Mouse (Mus musculus) MEL (cell line): ENCODE measurements around the gene Icam5. TPM values are rescaled to one million over a fixed set of nuclear protein-coding genes. Genes with fewer than 3 reads are reported as not detected.

Source experiments
- DNase-seq: peaks from one replicate; pipeline ENCODE4 v3.0.0; 2011; ENCODE audit warnings: low read depth, low spot score
- H3K27ac ChIP-seq: 2 replicates; pipeline ENCODE4 v1.5.1; 2012; ENCODE audit warnings: low read depth, mild to moderate bottlenecking, control low read depth, low read length, moderate library complexity; ENCODE audit not compliant: control insufficient read depth
- H3K27me3 ChIP-seq, 2 experiments: fragments of 150-350 bp in 1 of 2; sonication (generic) in 1 of 2; 2 replicates each; pipeline ENCODE4 v1.6.1; 2012; ENCODE audit warnings: low read length in 2 of 2, mild to moderate bottlenecking in 2 of 2, improper control_type of control experiment in 1 of 2, moderate library complexity in 1 of 2; ENCODE audit not compliant: insufficient read depth in 2 of 2, control insufficient read depth in 1 of 2
- H3K36me3 ChIP-seq, 2 experiments: 2 replicates each; pipeline ENCODE4 v1.6.1; 2012 to 2014; ENCODE audit warnings: low read length in 2 of 2, improper control_type of control experiment in 1 of 2, inconsistent platforms in 1 of 2, mild to moderate bottlenecking in 1 of 2; ENCODE audit not compliant: insufficient read depth in 2 of 2, control insufficient read depth in 1 of 2
- H3K4me1 ChIP-seq, 2 experiments: fragments of 150-350 bp in 1 of 2; sonication (generic) in 1 of 2; 2 replicates each; pipeline ENCODE4 v1.6.1; 2012; ENCODE audit warnings: low read length in 2 of 2, improper control_type of control experiment in 1 of 2, mild to moderate bottlenecking in 1 of 2; ENCODE audit not compliant: insufficient read depth in 2 of 2, control insufficient read depth in 1 of 2
- H3K4me3 ChIP-seq, 2 experiments: fragments of 150-350 bp in 1 of 2; sonication (generic) in 1 of 2; 2 replicates each; pipeline ENCODE4 v1.5.1; 2012; ENCODE audit warnings: low read depth in 2 of 2, low read length in 2 of 2, mild to moderate bottlenecking in 2 of 2, moderate library complexity in 2 of 2, control low read depth in 1 of 2, improper control_type of control experiment in 1 of 2; ENCODE audit not compliant: control insufficient read depth in 1 of 2, insufficient read depth in 1 of 2
- H3K79me2 ChIP-seq: 2 replicates; pipeline ENCODE4 v1.6.1; 2012; ENCODE audit warnings: mild to moderate bottlenecking, low read length, moderate library complexity; ENCODE audit not compliant: control insufficient read depth, poor library complexity, insufficient read depth
- H3K9ac ChIP-seq: 2 replicates; pipeline ENCODE4 v1.6.1; 2012; ENCODE audit warnings: low read depth, mild to moderate bottlenecking, control low read depth, low read length, moderate library complexity; ENCODE audit not compliant: control insufficient read depth, poor library complexity, severe bottlenecking
- H3K9me3 ChIP-seq: fragments of 150-350 bp; sonication (generic); replicated peaks from 2 replicates; pipeline ENCODE4 v1.6.1; 2012; ENCODE audit warnings: mild to moderate bottlenecking, low read length, improper control_type of control experiment, moderate library complexity; ENCODE audit not compliant: insufficient read depth
- BHLHE40 ChIP-seq: IDR thresholded peaks from 2 replicates; pipeline ENCODE4 v1.6.1; 2012; ENCODE audit warnings: low read depth, mild to moderate bottlenecking, inconsistent platforms, low read length, improper control_type of control experiment, borderline replicate concordance
- CHD2 ChIP-seq: IDR thresholded peaks from 2 replicates; pipeline ENCODE4 v1.6.1; 2011; ENCODE audit warnings: low read length, improper control_type of control experiment
- GATA1 ChIP-seq: IDR thresholded peaks from 2 replicates; pipeline ENCODE4 v1.6.1; 2011; ENCODE audit warnings: low read depth, low read length, improper control_type of control experiment
- JUND ChIP-seq: IDR thresholded peaks from 2 replicates; pipeline ENCODE4 v1.6.1; 2011; ENCODE audit warnings: low read depth, mild to moderate bottlenecking, improper control_type of control experiment, low read length
- MAFK ChIP-seq: IDR thresholded peaks from 2 replicates; pipeline ENCODE4 v1.6.1; 2011; ENCODE audit warnings: low read depth, mild to moderate bottlenecking, low read length, improper control_type of control experiment, borderline replicate concordance
- MAX ChIP-seq: IDR thresholded peaks from 2 replicates; pipeline ENCODE4 v1.6.1; 2011; ENCODE audit warnings: low read length, improper control_type of control experiment
- MAZ ChIP-seq: IDR thresholded peaks from 2 replicates; pipeline ENCODE4 v1.6.1; 2012; ENCODE audit warnings: low read depth, mild to moderate bottlenecking, inconsistent platforms, low read length, improper control_type of control experiment
- MEF2A ChIP-seq: IDR thresholded peaks from 2 replicates; pipeline ENCODE4 v1.6.1; 2014; ENCODE audit warnings: low read depth, mild to moderate bottlenecking, inconsistent platforms, low read length, improper control_type of control experiment; ENCODE audit not compliant: poor library complexity, insufficient replicate concordance, severe bottlenecking; ENCODE audit errors: extremely low read depth
- MYC ChIP-seq: IDR thresholded peaks from 2 replicates; pipeline ENCODE4 v1.6.1; 2011; ENCODE audit warnings: low read depth, mild to moderate bottlenecking, low read length, improper control_type of control experiment, moderate library complexity
- NRF1 ChIP-seq: IDR thresholded peaks from 2 replicates; pipeline ENCODE4 v1.6.1; 2014; ENCODE audit warnings: low read depth, mild to moderate bottlenecking, inconsistent platforms, low read length, improper control_type of control experiment, moderate library complexity; ENCODE audit not compliant: poor library complexity, insufficient read depth, severe bottlenecking
- POLR2A ChIP-seq, 2 experiments: IDR thresholded peaks; 2 replicates each; pipeline ENCODE4 v1.6.1; 2011 to 2012; ENCODE audit warnings: low read length in 2 of 2, mild to moderate bottlenecking in 2 of 2, control low read depth in 1 of 2, improper control_type of control experiment in 1 of 2, low read depth in 1 of 2, moderate library complexity in 1 of 2; ENCODE audit not compliant: control insufficient read depth in 1 of 2, insufficient read depth in 1 of 2, poor library complexity in 1 of 2
- POLR2AphosphoS2 ChIP-seq: IDR thresholded peaks from 2 replicates; pipeline ENCODE4 v1.6.1; 2011; ENCODE audit warnings: low read length, improper control_type of control experiment
- POLR2AphosphoS5 ChIP-seq: IDR thresholded peaks from 2 replicates; pipeline ENCODE4 v1.6.1; 2012; ENCODE audit warnings: low read depth, borderline replicate concordance, mild to moderate bottlenecking, inconsistent platforms, low read length, moderate library complexity, mixed read lengths
- RAD21 ChIP-seq: IDR thresholded peaks from 2 replicates; pipeline ENCODE4 v1.6.1; 2011; ENCODE audit warnings: mild to moderate bottlenecking, low read depth, low read length, improper control_type of control experiment
- TBP ChIP-seq: IDR thresholded peaks from 2 replicates; pipeline ENCODE4 v1.8.0; 2011; ENCODE audit warnings: low read depth, low read length, improper control_type of control experiment
- ZC3H11A ChIP-seq: IDR thresholded peaks from 2 replicates; pipeline ENCODE4 v1.6.1; 2012; ENCODE audit warnings: low read depth, mild to moderate bottlenecking, inconsistent platforms, low read length, improper control_type of control experiment
- ZNF384 ChIP-seq: IDR thresholded peaks from 2 replicates; pipeline ENCODE4 v1.6.1; 2012; ENCODE audit warnings: low read depth, mild to moderate bottlenecking, inconsistent platforms, low read length, improper control_type of control experiment
- polyA plus RNA-seq, 2 experiments: library from polyadenylated mRNA; stranded (reverse) in 1 of 2; unstranded in 1 of 2; fragments of >175 nt in 1 of 2; fragments of >200 nt in 1 of 2; gene quantifications; 2 replicates each; pipeline versions ENCODE4 v1.2.1 to v1.2.4; 2012; ENCODE audit warnings: low replicate concordance in 2 of 2, low read depth in 1 of 2; ENCODE audit not compliant: insufficient read length in 2 of 2, insufficient read depth in 1 of 2, missing spikeins in 1 of 2
- total RNA-seq: library from RNA; depleted of rRNA; stranded (reverse); fragments of 300-350 nt; gene quantifications from 2 replicates; pipeline ENCODE4 v1.2.3, GENCODE M21; 2012

Icam5 gene
- total and polyA plus RNA-seq, 3 experiments: 4.8 to 9.5 TPM; not detected in 1

DNA sequence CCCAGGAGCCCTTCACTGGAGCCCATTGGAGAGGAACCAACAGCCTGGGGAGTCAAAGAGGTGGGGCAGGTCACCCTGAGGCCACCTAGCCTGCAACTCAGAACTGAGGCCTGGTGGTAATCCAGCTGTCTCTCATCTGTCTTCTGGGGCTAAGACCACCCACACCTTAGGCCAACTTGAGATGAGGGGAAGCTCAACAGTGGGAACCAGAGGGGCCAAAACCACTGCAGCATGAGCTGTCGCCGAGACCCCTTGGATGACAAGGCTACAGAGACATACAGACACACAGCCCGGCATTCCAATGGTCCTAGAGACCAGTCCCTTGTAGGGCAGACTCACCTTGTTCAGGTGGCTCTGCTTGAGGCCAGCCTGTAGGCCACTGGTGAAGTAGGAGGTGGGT lies 43.8 kb downstream of the Icam5 start:
- no peak overlapping the region for H3K4me3 ChIP-seq
- no peaks in the 10 kb centered on the region for H3K9me3 ChIP-seq
- peaks cover 9 to 17% of the 10 kb centered on the region in 2 experiments; a peak in 3 of 4 replicates for H3K4me1 ChIP-seq
- no peak for DNase-seq
- H3K27me3 ChIP-seq: no peaks in the 10 kb centered on the region
- no peak overlapping the region for H3K9ac ChIP-seq
- no peak overlapping the region for H3K27ac ChIP-seq
- TF ChIP-seq ZNF384 (no peak), POLR2A (IDR thresholded peaks at IDR 0.05; ENCODE audit: control insufficient read depth in 1 of 2, insufficient read depth in 1 of 2, low read depth in 1 of 2, low read length in 2 of 2, poor library complexity in 1 of 2) (peak in 1 of 2 experiments; percentile 12; a peak in 1 of 4 replicates)
- peaks cover 30% of the 10 kb centered on the region for H3K79me2 ChIP-seq
- H3K36me3 ChIP-seq: peaks cover 19 to 35% of the 10 kb centered on the region in 2 experiments

DNA sequence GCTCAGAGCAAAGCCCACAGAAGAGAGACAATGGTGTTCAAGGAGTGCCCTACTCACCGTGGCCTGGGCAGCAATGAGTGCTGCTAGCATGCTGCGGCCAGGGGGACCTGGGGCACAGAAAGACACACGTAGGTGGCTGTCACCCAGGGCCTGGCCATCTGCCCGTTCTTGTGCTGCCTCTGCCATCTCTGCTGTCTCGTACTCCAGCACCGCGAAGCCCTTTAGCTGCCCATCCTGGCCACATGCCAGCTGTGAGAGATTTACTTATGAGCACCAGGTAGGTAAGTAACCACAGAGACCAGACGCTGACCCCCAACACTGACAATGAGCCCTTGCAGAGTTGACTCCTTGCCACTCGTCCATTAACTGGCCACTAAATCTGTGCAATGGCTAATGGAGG lies 49.3 kb downstream of the Icam5 start:
- TF ChIP-seq GATA1 (no peak), TBP (no peak), MAFK (no peak), BHLHE40 (no peak), POLR2A (IDR thresholded peaks at IDR 0.05; ENCODE audit: control insufficient read depth in 1 of 2, insufficient read depth in 1 of 2, low read depth in 1 of 2, low read length in 2 of 2, poor library complexity in 1 of 2) (no peak; a peak in 1 of 4 replicates), MEF2A (no peak), NRF1 (no peak), POLR2AphosphoS2 (no peak; the same call in 1 of the 2 replicates), MYC (no peak), RAD21 (no peak), CHD2 (no peak), JUND (no peak), POLR2AphosphoS5 (no peak), MAX (no peak), ZC3H11A (no peak), MAZ (no peak)

More for the DNA sequence above, 49.3 kb downstream of the Icam5 start:
- Histone ChIP-seq H3K79me2 (peaks cover 14% of the 10 kb centered on the region), H3K9ac (no peak overlapping the region), H3K36me3 (peaks cover 25 to 74% of the 10 kb centered on the region in 2 experiments), H3K9me3 (no peaks in the 10 kb centered on the region), H3K27ac (no peak overlapping the region), H3K4me3 (no peak overlapping the region), H3K4me1 (peaks cover 15 to 23% of the 10 kb centered on the region in 2 experiments; a peak in 3 of 4 replicates), H3K27me3 (no peaks in the 10 kb centered on the region)
- DNase-seq: no peak
